Comparison of ENCODE assay signal across 29 mouse cellular contexts in the genomic region with DNA sequence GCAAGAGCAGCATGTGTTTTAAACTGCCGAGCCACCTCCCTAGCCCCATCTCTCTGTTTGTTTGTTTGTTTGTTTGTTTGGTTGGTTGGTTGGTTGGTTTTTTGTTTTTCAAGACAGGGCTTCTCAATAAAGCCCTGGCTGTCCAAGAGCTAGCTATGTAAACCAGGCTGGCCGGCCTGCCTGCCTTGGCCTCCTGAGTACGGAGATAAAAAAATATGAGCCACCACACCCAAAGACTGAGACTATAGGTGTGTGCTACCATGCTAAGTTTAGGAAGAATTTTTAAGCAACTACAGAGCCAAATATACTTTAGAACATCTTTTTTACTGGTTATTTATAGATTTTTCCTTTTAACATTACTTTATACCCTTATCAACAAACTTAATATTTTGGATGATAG. TPM values are rescaled to one million over a fixed set of nuclear protein-coding genes. Genes with fewer than 3 reads are reported as not detected.
DNase-seq lines count a peak whose midpoint lies in the region; ATAC-seq and TF ChIP-seq lines count a peak whose summit lies in the region.
"Had no signal": no experiment of that assay in that cellular context is flagged by ENCODE, and none has a peak within 500 bp of the region (broad histone marks: within the 10 kb centered on the region; RNA-seq: fewer than 3 reads in every experiment).

No protein-coding gene starts in this region.

- no peak overlapping the region for H3K27ac ChIP-seq in liver, postnatal 0 days (ENCODE audit: low read depth)
- no peak overlapping the region for H3K27ac ChIP-seq in liver, embryonic 11.5 days (ENCODE audit: low read depth, low read length)
- no peak overlapping the region for H3K27ac ChIP-seq in liver, embryonic 14.5 days
- H3K27ac ChIP-seq: embryonic facial prominence, embryonic 12.5 days; embryonic facial prominence, embryonic 15.5 days; forebrain, embryonic 10.5 days; forebrain, embryonic 13.5 days; gastrocnemius, adult 2 months; heart, embryonic 15.5 days; hindbrain, embryonic 10.5 days; hindbrain, embryonic 13.5 days; intestine, embryonic 15.5 days had no signal

- H3K4me1 ChIP-seq in liver, postnatal 0 days (ENCODE audit: insufficient read depth) = no peaks in the 10 kb centered on the region
- no peaks in the 10 kb centered on the region for H3K4me1 ChIP-seq in liver, embryonic 11.5 days (replicated peaks; ENCODE audit: control insufficient read depth, insufficient read depth, low read length)
- H3K4me1 ChIP-seq in liver, embryonic 14.5 days (replicated peaks; ENCODE audit: control insufficient read depth in 2 of 2, insufficient read depth in 2 of 2, low read length in 1 of 2) = peaks cover 2 to 4% of the 10 kb centered on the region in 2 experiments
- H3K4me1 ChIP-seq: embryonic facial prominence, embryonic 12.5 days; embryonic facial prominence, embryonic 15.5 days; forebrain, embryonic 10.5 days; forebrain, embryonic 13.5 days; heart, embryonic 12.5 days; heart, embryonic 15.5 days; hindbrain, embryonic 10.5 days; hindbrain, embryonic 13.5 days; intestine, embryonic 15.5 days had no signal

- ATAC-seq in liver, postnatal 0 days = no peak
- 0 out of 2 replicates have a peak, but pooled peaks have one; percentile 43 for ATAC-seq in liver, embryonic 11.5 days (replicated peaks; ENCODE audit: low FRiP score)
- no peak for ATAC-seq in liver, embryonic 14.5 days (ENCODE audit: insufficient read depth)
- ATAC-seq: forebrain, embryonic 13.5 days; forebrain, postnatal 0 days; hindbrain, embryonic 16.5 days; intestine, embryonic 15.5 days; Patski had no signal

- no peak for TF ChIP-seq EP300 in liver, postnatal 0 days (IDR thresholded peaks at IDR 0.05; ENCODE audit: low read depth)
- TF ChIP-seq EP300 in liver, embryonic 14.5 days (IDR thresholded peaks at IDR 0.05; ENCODE audit: low read depth) = no peak

- no peak overlapping the region for H3K4me2 ChIP-seq in liver, postnatal 0 days (ENCODE audit: low read depth, low read length)
- no peak overlapping the region for H3K4me2 ChIP-seq in liver, embryonic 11.5 days
- H3K4me2 ChIP-seq in liver, embryonic 14.5 days (ENCODE audit: low read depth) = no peak overlapping the region; the same call in 1 of the 2 replicates
- H3K4me2 ChIP-seq: embryonic facial prominence, embryonic 12.5 days; embryonic facial prominence, embryonic 15.5 days; forebrain, embryonic 13.5 days; heart, embryonic 12.5 days; heart, embryonic 15.5 days; hindbrain, embryonic 13.5 days; intestine, embryonic 15.5 days had no signal

- H3K27me3 ChIP-seq in liver, postnatal 0 days (ENCODE audit: insufficient read depth, low read length) = no peaks in the 10 kb centered on the region
- H3K27me3 ChIP-seq in liver, embryonic 11.5 days (replicated peaks; ENCODE audit: control insufficient read depth, insufficient read depth, low read length) = no peaks in the 10 kb centered on the region
- no peaks in the 10 kb centered on the region for H3K27me3 ChIP-seq in liver, embryonic 14.5 days (ENCODE audit: control insufficient read depth, insufficient read depth, low read length)
- H3K27me3 ChIP-seq: embryonic facial prominence, embryonic 12.5 days; embryonic facial prominence, embryonic 15.5 days; forebrain, embryonic 13.5 days; heart, embryonic 12.5 days; heart, embryonic 15.5 days; hindbrain, embryonic 13.5 days; intestine, embryonic 15.5 days; Patski had no signal

- no peak overlapping the region for H3K9ac ChIP-seq in liver, postnatal 0 days (replicated peaks)
- H3K9ac ChIP-seq in liver, embryonic 11.5 days (ENCODE audit: low read depth, low read length) = no peak overlapping the region
- H3K9ac ChIP-seq in liver, embryonic 14.5 days (replicated peaks) = no peak overlapping the region
- H3K9ac ChIP-seq: embryonic facial prominence, embryonic 12.5 days; embryonic facial prominence, embryonic 15.5 days; forebrain, embryonic 13.5 days; forebrain, postnatal 0 days; heart, embryonic 12.5 days; heart, embryonic 15.5 days; hindbrain, embryonic 13.5 days; intestine, embryonic 15.5 days had no signal

- DNase-seq in liver = peak; percentile 31
- DNase-seq in liver, postnatal 0 days = no peak
- no peak for DNase-seq in liver, embryonic 11.5 days (ENCODE audit: low spot score)
- peak in 2 of 3 experiments; percentile 11 to 26 for DNase-seq in liver, embryonic 14.5 days (ENCODE audit: low read depth in 3 of 3, low spot score in 3 of 3)
- no peak for DNase-seq in urinary bladder, postnatal 4 days (ENCODE audit: low spot score in 2 of 2)
- DNase-seq in adrenal gland, adult 2 months = no peak
- DNase-seq: adrenal gland, postnatal 14 days; cerebellum, adult 11-12 months; cerebellum, adult 8-10 months; cerebellum, postnatal 10 days; forebrain, postnatal 0 days; gastrocnemius, adult 2 months; gastrocnemius, postnatal 14 days; heart, adult 18-20 months; heart, postnatal 10 days; heart, postnatal 36 days had no signal

- no peak for TF ChIP-seq CTCF in liver, postnatal 0 days (IDR thresholded peaks at IDR 0.05; ENCODE audit: low read depth)
- TF ChIP-seq CTCF in liver, embryonic 14.5 days (IDR thresholded peaks at IDR 0.05; ENCODE audit: low read depth) = no peak

- H3K9me3 ChIP-seq in liver, postnatal 0 days (ENCODE audit: low read length) = no peaks in the 10 kb centered on the region
- no peaks in the 10 kb centered on the region for H3K9me3 ChIP-seq in liver, embryonic 11.5 days (ENCODE audit: control insufficient read depth, low read length)
- H3K9me3 ChIP-seq in liver, embryonic 14.5 days (ENCODE audit: control insufficient read depth, low read length) = no peaks in the 10 kb centered on the region
- H3K9me3 ChIP-seq: embryonic facial prominence, embryonic 12.5 days; embryonic facial prominence, embryonic 15.5 days; forebrain, embryonic 10.5 days; forebrain, embryonic 13.5 days; G1E; heart, embryonic 12.5 days; heart, embryonic 15.5 days; hindbrain, embryonic 10.5 days; hindbrain, embryonic 13.5 days; intestine, embryonic 15.5 days had no signal

- no peaks in the 10 kb centered on the region for H3K36me3 ChIP-seq in liver, postnatal 0 days (replicated peaks; ENCODE audit: insufficient read depth, low read length)
- no peaks in the 10 kb centered on the region for H3K36me3 ChIP-seq in liver, embryonic 11.5 days (ENCODE audit: control insufficient read depth, insufficient read depth, low read length)
- H3K36me3 ChIP-seq in liver, embryonic 14.5 days (replicated peaks; ENCODE audit: control insufficient read depth, insufficient read depth, low read depth) = no peaks in the 10 kb centered on the region
- H3K36me3 ChIP-seq: embryonic facial prominence, embryonic 12.5 days; embryonic facial prominence, embryonic 15.5 days; forebrain, embryonic 10.5 days; G1E; heart, embryonic 12.5 days; heart, embryonic 15.5 days; hindbrain, embryonic 10.5 days; hindbrain, embryonic 13.5 days; intestine, embryonic 15.5 days had no signal

- WGBS in liver, postnatal 0 days (ENCODE audit: insufficient replicate concordance) = 71% methylated on average over 3 of the region's 3 CpGs
- 60% methylated on average over 3 of the region's 3 CpGs for WGBS in liver, embryonic 11.5 days
- 46% methylated on average over 3 of the region's 3 CpGs for WGBS in liver, embryonic 14.5 days (ENCODE audit: insufficient replicate concordance)

- no peak overlapping the region for H3K4me3 ChIP-seq in liver, postnatal 0 days (ENCODE audit: low read depth, low read length)
- no peak overlapping the region for H3K4me3 ChIP-seq in liver, embryonic 11.5 days (ENCODE audit: low read depth, low read length)
- no peak overlapping the region for H3K4me3 ChIP-seq in liver, embryonic 14.5 days (ENCODE audit: insufficient read depth in 1 of 2, low read depth in 2 of 2, low read length in 2 of 2)
- H3K4me3 ChIP-seq: embryonic facial prominence, embryonic 12.5 days; embryonic facial prominence, embryonic 15.5 days; erythroblast, embryonic 14.5 days; forebrain, embryonic 10.5 days; forebrain, embryonic 13.5 days; gastrocnemius, adult 2 months; heart, embryonic 12.5 days; heart, embryonic 15.5 days; hindbrain, embryonic 10.5 days; hindbrain, embryonic 13.5 days; intestine, embryonic 15.5 days had no signal

RNA-seq across cellular contexts. Expression of a gene that starts 9.3 kb away (rescaled TPM):
- 7.7 and 8.4 TPM in 2 replicates for polyA plus RNA-seq in liver, postnatal 0 days (2015; fragmentation: Nextera tagmentation; extraction: Ambion mirVana)
- 31.4 and 33.1 TPM in 2 replicates for polyA plus RNA-seq in liver, embryonic 11.5 days (2014; fragmentation: Nextera tagmentation; extraction: Ambion mirVana)
- polyA plus RNA-seq in liver, embryonic 14.5 days (2012; rRNA removed) = 5.8 and 9.4 TPM in 2 replicates
- 8.2 and 9.8 TPM in 2 replicates for polyA plus RNA-seq in liver, embryonic 14.5 days (2014; fragmentation: Nextera tagmentation; extraction: Ambion mirVana)
- 100 to 1,000 TPM in 1 of 2 experiments, 10 to 100 TPM in 1; 90.6 to 168 TPM for total RNA-seq in adrenal gland, adult 2 months (2021)
- polyA plus RNA-seq in adrenal gland, adult 2 months (2012; rRNA removed) = 9.5 and 10.5 TPM in 2 replicates

RNA-seq across cellular contexts. Expression of a gene that starts 56.6 kb away (rescaled TPM):
- 0.94 and 1.1 TPM in 2 replicates for polyA plus RNA-seq in liver, postnatal 0 days (2015; fragmentation: Nextera tagmentation; extraction: Ambion mirVana)
- polyA plus RNA-seq in liver, embryonic 11.5 days (2014; fragmentation: Nextera tagmentation; extraction: Ambion mirVana) = 1.2 and 1.3 TPM in 2 replicates
- 1.7 TPM in 2 replicates for polyA plus RNA-seq in liver, embryonic 14.5 days (2012; rRNA removed)
- polyA plus RNA-seq in liver, embryonic 14.5 days (2014; fragmentation: Nextera tagmentation; extraction: Ambion mirVana) = 0.44 and 0.54 TPM in 2 replicates
- total RNA-seq in adrenal gland, adult 2 months (2021) = 10 to 100 TPM; 31.1 to 53.2 TPM
- 19.1 and 19.5 TPM in 2 replicates for polyA plus RNA-seq in adrenal gland, adult 2 months (2012; rRNA removed)
- polyA plus RNA-seq: G1E had no signal

RNA-seq across cellular contexts. Expression of a gene that starts 57.5 kb away (rescaled TPM):
- 0.05 and 0.06 TPM in 2 replicates for polyA plus RNA-seq in liver, postnatal 0 days (2015; fragmentation: Nextera tagmentation; extraction: Ambion mirVana)
- 0.05 TPM in 1 of 2 replicates, not detected in the other for polyA plus RNA-seq in liver, embryonic 11.5 days (2014; fragmentation: Nextera tagmentation; extraction: Ambion mirVana)
- not detected in 2 replicates for polyA plus RNA-seq in liver, embryonic 14.5 days (2012; rRNA removed)
- polyA plus RNA-seq in liver, embryonic 14.5 days (2014; fragmentation: Nextera tagmentation; extraction: Ambion mirVana) = not detected in 2 replicates
- total RNA-seq in adrenal gland, adult 2 months (2021) = not detected
- not detected in 2 replicates for polyA plus RNA-seq in adrenal gland, adult 2 months (2012; rRNA removed)
- total RNA-seq: adrenal gland, postnatal 14 days; G1E; gastrocnemius, adult 2 months; heart, adult 18-20 months; heart, postnatal 10 days; heart, postnatal 36 days had no signal
- polyA plus RNA-seq: erythroblast, embryonic 14.5 days; G1E had no signal

Comparison
In these comparisons a context has a peak if more than half of its experiments do, and no peak if none do; other contexts are left out.
1. DNase-seq: peak in liver (single experiment) and liver, embryonic 14.5 days (2 of 3); none in liver, postnatal 0 days (single experiment), liver, embryonic 11.5 days (single experiment), urinary bladder, postnatal 4 days (0 of 2) and adrenal gland, adult 2 months (single experiment).